Mouse (Mus musculus) spleen, postnatal 14 days (tissue): ENCODE data around the gene Nhsl2.

Experiments
- DNase-seq, 2 experiments: peaks; one replicate each; pipeline ENCODE4 v3.0.0; 2021 to 2022; ENCODE audit warnings: low spot score in 2 of 2

The Nhsl2 gene

GRCm38 (mm10) chrX:102042386-102042785, 193.2 kb downstream of the Nhsl2 start:
- no peak for DNase-seq

GRCm38 (mm10) chrX:102050552-102050951, 201.4 kb downstream of the Nhsl2 start:
- DNase-seq: no peak

- DNase-seq: no peak
Observed at GRCm38 (mm10) chrX:102051225-102051624, 202.0 kb downstream of the Nhsl2 start.

- DNase-seq: no peak
Observed at GRCm38 (mm10) chrX:102053371-102053770, 204.2 kb downstream of the Nhsl2 start.

- no peak for DNase-seq
Observed at GRCm38 (mm10) chrX:102054009-102054408, 204.8 kb downstream of the Nhsl2 start.

GRCm38 (mm10) chrX:102059437-102059836, 210.3 kb downstream of the Nhsl2 start:
- DNase-seq: no peak

GRCm38 (mm10) chrX:102060243-102060642, 211.1 kb downstream of the Nhsl2 start:
- DNase-seq: no peak

GRCm38 (mm10) chrX:102060891-102061290, 211.7 kb downstream of the Nhsl2 start:
- no peak for DNase-seq

GRCm38 (mm10) chrX:102064062-102064461, 214.9 kb downstream of the Nhsl2 start:
- no peak for DNase-seq

- DNase-seq: no peak
Observed at GRCm38 (mm10) chrX:102065213-102065775, 216.1 kb downstream of the Nhsl2 start.

- peak; percentile 11 to 39 for DNase-seq
Observed at GRCm38 (mm10) chrX:102066134-102066533, 216.9 kb downstream of the Nhsl2 start.

- no peak for DNase-seq
Observed at GRCm38 (mm10) chrX:102067118-102067517, 217.9 kb downstream of the Nhsl2 start.

GRCm38 (mm10) chrX:102068811-102069540, 219.8 kb downstream of the Nhsl2 start:
- DNase-seq: no peak

- peak; percentile 14 to 15 for DNase-seq
Observed at GRCm38 (mm10) chrX:102070591-102071471, 221.6 kb downstream of the Nhsl2 start, which contains the start of gene Rtl5. Gene Rtl5, minus strand, starts transcription at chrX:102071304.

- no peak for DNase-seq
Observed at GRCm38 (mm10) chrX:102071517-102071916, 222.3 kb downstream of the Nhsl2 start.

GRCm38 (mm10) chrX:102073605-102074325, 224.6 kb downstream of the Nhsl2 start:
- DNase-seq: no peak

GRCm38 (mm10) chrX:102074435-102074834, 225.2 kb downstream of the Nhsl2 start:
- DNase-seq: no peak

GRCm38 (mm10) chrX:102075158-102075557, 226.0 kb downstream of the Nhsl2 start:
- no peak for DNase-seq

GRCm38 (mm10) chrX:102076886-102077765, 227.9 kb downstream of the Nhsl2 start:
- DNase-seq: no peak

GRCm38 (mm10) chrX:102081076-102081475, 231.9 kb downstream of the Nhsl2 start:
- no peak for DNase-seq
